Mouse (Mus musculus): ENCODE results near the gene Gnb2.

The Gnb2 gene

GRCm38 (mm10) chr5:137519691-137520550 is 13.4 kb downstream of the Gnb2 start:
- DNase-seq (ENCODE audit: low read depth, low spot score) = no peak

- no peak for DNase-seq (ENCODE audit: low read depth, low spot score)
Observed at GRCm38 (mm10) chr5:137518436-137518835, 14.9 kb downstream of the Gnb2 start, which contains the start of gene Gigyf1. TSS of gene Gigyf1 (plus strand) at chr5:137518548.

GRCm38 (mm10) chr5:137514811-137515210 is 18.5 kb downstream of the Gnb2 start:
- DNase-seq (ENCODE audit: low read depth, low spot score) = no peak

GRCm38 (mm10) chr5:137513951-137514721 is 19.2 kb downstream of the Gnb2 start:
- DNase-seq (ENCODE audit: low read depth, low spot score) = no peak

- no peak for DNase-seq (ENCODE audit: low read depth, low spot score)
Observed at GRCm38 (mm10) chr5:137512847-137513794, 20.2 kb downstream of the Gnb2 start.

- no peak for DNase-seq (ENCODE audit: low read depth, low spot score)
Observed at GRCm38 (mm10) chr5:137511706-137512105, 21.6 kb downstream of the Gnb2 start.

- no peak for DNase-seq (ENCODE audit: low read depth, low spot score)
Observed at GRCm38 (mm10) chr5:137510573-137511390, 22.5 kb downstream of the Gnb2 start.

- DNase-seq (ENCODE audit: low read depth, low spot score) = peak; percentile 56
Observed at GRCm38 (mm10) chr5:137510014-137510501, 23.3 kb downstream of the Gnb2 start.

GRCm38 (mm10) chr5:137504041-137504440 is 29.3 kb downstream of the Gnb2 start:
- DNase-seq (ENCODE audit: low read depth, low spot score) = no peak

GRCm38 (mm10) chr5:137502667-137503110 is 30.6 kb downstream of the Gnb2 start:
- peak; percentile 91 for DNase-seq (ENCODE audit: low read depth, low spot score)

- DNase-seq (ENCODE audit: low read depth, low spot score) = peak; percentile 100
Observed at GRCm38 (mm10) chr5:137501709-137502666, 31.3 kb downstream of the Gnb2 start, which contains the start of gene Pop7. TSS of gene Pop7 (minus strand) at chr5:137502518.

- no peak for DNase-seq (ENCODE audit: low read depth, low spot score)
Observed at GRCm38 (mm10) chr5:137500186-137500585, 33.1 kb downstream of the Gnb2 start.

- DNase-seq (ENCODE audit: low read depth, low spot score) = no peak
Observed at GRCm38 (mm10) chr5:137493831-137494230, 39.5 kb downstream of the Gnb2 start.

GRCm38 (mm10) chr5:137491559-137491958 is 41.8 kb downstream of the Gnb2 start:
- DNase-seq (ENCODE audit: low read depth, low spot score) = peak; percentile 53

- DNase-seq (ENCODE audit: low read depth, low spot score) = no peak
Observed at GRCm38 (mm10) chr5:137487616-137488015, 45.7 kb downstream of the Gnb2 start.

- no peak for DNase-seq (ENCODE audit: low read depth, low spot score)
Observed at GRCm38 (mm10) chr5:137485851-137486155, 47.5 kb downstream of the Gnb2 start.

GRCm38 (mm10) chr5:137485071-137485850 is 48.0 kb downstream of the Gnb2 start:
- DNase-seq (ENCODE audit: low read depth, low spot score) = no peak

GRCm38 (mm10) chr5:137481897-137482296 is 51.4 kb downstream of the Gnb2 start:
- DNase-seq (ENCODE audit: low read depth, low spot score) = no peak
